Mouse (Mus musculus): ENCODE results near the gene Jph4. TPM values are rescaled to one million over a fixed set of nuclear protein-coding genes. Genes with fewer than 3 reads are reported as not detected.

The Jph4 gene
- 12.3 and 13.8 TPM in 2 replicates for polyA plus RNA-seq (2016; fragmentation: Nextera tagmentation; extraction: Ambion mirVana)

DNA sequence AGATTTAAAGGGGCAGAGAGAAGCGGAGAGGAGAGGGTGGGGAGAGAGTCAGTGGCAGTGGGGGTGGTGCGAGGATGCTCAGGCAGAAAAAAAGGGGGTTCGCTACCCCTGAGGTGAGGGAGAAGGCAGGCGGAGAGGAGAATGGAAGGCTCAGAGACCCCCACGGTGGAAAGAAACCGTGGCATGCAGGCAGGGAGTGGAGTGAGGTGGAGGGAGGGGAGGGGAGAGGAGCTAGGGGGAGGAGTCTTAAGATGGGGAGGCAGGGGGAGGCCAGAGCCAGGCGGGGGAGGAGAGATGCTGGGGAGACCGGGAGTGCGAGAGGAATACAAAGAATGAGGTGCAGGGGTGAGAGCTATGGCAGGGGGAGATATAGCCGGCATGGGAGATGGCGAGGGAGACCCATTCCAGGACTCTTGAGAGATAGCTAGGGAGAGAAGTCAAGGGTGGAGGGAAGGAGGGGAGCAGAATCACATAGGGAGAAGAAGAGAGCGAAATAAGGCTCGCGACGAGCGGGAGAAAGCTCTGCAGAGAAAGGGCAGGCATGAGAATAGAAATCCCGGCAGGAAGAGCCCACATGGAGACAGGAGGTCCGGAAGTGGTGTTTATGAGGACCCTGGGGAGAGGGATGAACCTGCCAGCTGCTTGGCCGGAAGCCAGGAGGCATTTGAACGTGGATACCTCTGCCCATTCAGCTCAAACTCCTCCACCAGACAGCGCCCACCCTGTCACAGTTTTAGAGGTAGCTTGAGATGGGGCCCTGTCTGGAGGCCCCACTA, at the start of gene Jph4:
TSS of gene Jph4 (minus strand) at position 511 of the 776 bp plus-strand sequence.
- H3K4me2 ChIP-seq (replicated peaks) = peak within 1 kb of the TSS; percentile 99
- H3K4me1 ChIP-seq = peaks cover 33% of the 10 kb centered on the region
- H3K36me3 ChIP-seq = no peaks in the 10 kb centered on the region
- 3% methylated on average over 21 of the region's 21 CpGs for WGBS
- H3K9ac ChIP-seq = peak within 1 kb of the TSS; percentile 77
- peak within 1 kb of the TSS; percentile 71 for H3K4me3 ChIP-seq
- H3K27ac ChIP-seq = peak within 1 kb of the TSS; percentile 42
- H3K27me3 ChIP-seq (replicated peaks) = peaks cover 45% of the 10 kb centered on the region
- H3K9me3 ChIP-seq = no peaks in the 10 kb centered on the region
- peak; percentile 52 for ATAC-seq (ENCODE audit: low FRiP score, low read depth)

DNA sequence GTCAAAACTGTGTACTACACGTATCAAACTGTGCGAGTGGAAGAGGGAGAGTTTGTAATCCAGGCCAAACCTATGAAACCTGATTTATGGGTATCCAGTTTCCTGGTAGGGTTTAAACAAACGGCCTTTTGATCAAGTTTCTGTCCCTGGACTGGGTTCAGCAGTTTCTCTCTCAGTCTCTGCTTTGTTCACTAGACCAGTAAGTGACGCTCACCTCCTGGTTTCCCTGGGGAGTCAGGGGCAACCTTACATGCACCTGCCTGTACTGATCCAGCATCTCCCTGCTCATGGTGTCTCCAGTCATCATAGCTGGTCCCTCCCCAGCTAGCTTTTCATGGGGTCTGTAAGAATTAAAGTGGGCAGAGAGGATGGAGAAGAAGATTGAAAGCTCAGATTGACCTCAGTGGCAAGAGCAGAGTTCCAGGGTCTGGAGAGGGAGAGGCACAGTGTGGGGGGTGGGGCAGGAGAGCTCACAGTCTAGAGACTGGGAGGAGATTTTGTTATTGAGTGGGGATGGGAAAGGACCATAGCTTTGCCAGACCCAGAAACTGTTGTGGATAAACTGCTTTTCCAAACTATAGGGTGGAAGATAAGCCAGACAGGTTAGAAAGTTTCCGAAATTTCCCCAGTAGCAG, 47.6 kb upstream of the Jph4 start:
- Histone ChIP-seq H3K27me3 (replicated peaks) (0 out of 2 replicates have a peak, but pooled peaks cover 5% of the 10 kb centered on the region), H3K4me1 (no peaks in the 10 kb centered on the region), H3K4me3 (no peak overlapping the region), H3K9me3 (no peaks in the 10 kb centered on the region), H3K9ac (no peak overlapping the region), H3K27ac (no peak overlapping the region), H3K4me2 (replicated peaks) (no peak overlapping the region), H3K36me3 (no peaks in the 10 kb centered on the region)
- ATAC-seq (ENCODE audit: low FRiP score, low read depth) = no peak
- 67% methylated on average over 5 of the region's 5 CpGs for WGBS

- Histone ChIP-seq H3K4me2 (replicated peaks) (no peak overlapping the region), H3K4me3 (no peak overlapping the region), H3K27ac (no peak overlapping the region), H3K36me3 (no peaks in the 10 kb centered on the region), H3K4me1 (no peaks in the 10 kb centered on the region), H3K27me3 (replicated peaks) (no peaks in the 10 kb centered on the region), H3K9me3 (no peaks in the 10 kb centered on the region), H3K9ac (no peak overlapping the region)
- 85% methylated on average over 4 of the region's 4 CpGs for WGBS
- no peak for ATAC-seq (ENCODE audit: low FRiP score, low read depth)
These were observed 45.4 kb upstream of the Jph4 start for GRCm38 (mm10) chr14:55162168-55162567.

- H3K9ac ChIP-seq = no peak overlapping the region
- 34% methylated on average over 14 of the region's 14 CpGs for WGBS
- ATAC-seq (ENCODE audit: low FRiP score, low read depth) = peak; percentile 76
- H3K4me3 ChIP-seq = no peak overlapping the region
- no peak overlapping the region for H3K27ac ChIP-seq
- H3K4me1 ChIP-seq = no peaks in the 10 kb centered on the region
- H3K9me3 ChIP-seq = no peaks in the 10 kb centered on the region
- H3K27me3 ChIP-seq (replicated peaks) = no peaks in the 10 kb centered on the region
- no peaks in the 10 kb centered on the region for H3K36me3 ChIP-seq
- peak overlapping the region; percentile 44 for H3K4me2 ChIP-seq (replicated peaks)
These were observed 44.4 kb upstream of the Jph4 start for GRCm38 (mm10) chr14:55161098-55161634.

- no peak for ATAC-seq (ENCODE audit: low FRiP score, low read depth)
- H3K27me3 ChIP-seq (replicated peaks) = no peaks in the 10 kb centered on the region
- 86% methylated on average over 8 of the region's 10 CpGs for WGBS
- no peaks in the 10 kb centered on the region for H3K9me3 ChIP-seq
- no peak overlapping the region for H3K4me2 ChIP-seq (replicated peaks)
- no peak overlapping the region for H3K9ac ChIP-seq
- H3K4me1 ChIP-seq = no peaks in the 10 kb centered on the region
- no peak overlapping the region for H3K27ac ChIP-seq
- H3K36me3 ChIP-seq = no peaks in the 10 kb centered on the region
- no peak overlapping the region for H3K4me3 ChIP-seq
These were observed 43.7 kb upstream of the Jph4 start for GRCm38 (mm10) chr14:55160251-55161071.

DNA sequence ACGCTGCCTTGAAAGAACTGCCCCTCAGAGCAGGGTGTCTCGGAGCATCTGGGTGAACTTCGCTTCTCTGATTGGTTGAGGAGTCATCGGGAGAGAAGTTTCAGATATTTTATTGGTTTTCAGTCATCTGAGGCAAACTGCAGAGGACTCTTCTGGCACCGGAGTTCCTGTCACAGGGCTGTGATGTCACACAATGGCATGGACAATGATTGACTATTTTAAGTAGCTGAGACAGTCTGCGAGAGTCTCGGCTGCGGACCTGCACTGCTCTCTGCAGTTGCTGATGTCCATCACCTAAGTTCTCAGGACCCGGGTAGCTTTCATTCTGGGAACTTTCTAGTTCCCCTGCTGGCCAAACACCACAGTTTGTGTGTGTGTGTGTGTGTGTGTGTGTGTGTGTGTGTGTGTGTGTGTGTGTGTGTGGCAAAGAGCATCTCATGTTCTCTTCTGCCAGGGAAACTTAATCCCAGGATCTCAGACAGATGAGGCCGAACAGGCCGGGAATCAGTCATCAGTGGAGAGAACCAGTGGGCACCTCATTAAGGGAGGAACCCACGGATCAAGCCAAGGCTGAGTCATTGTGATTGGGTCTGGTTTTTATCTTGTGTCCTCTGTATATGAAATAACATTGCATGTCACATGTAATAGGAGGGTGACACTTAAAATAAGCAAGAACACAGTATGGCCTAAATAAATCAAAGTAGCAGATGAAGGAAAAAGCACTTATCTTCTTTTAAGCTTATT, 40.8 kb upstream of the Jph4 start:
- no peaks in the 10 kb centered on the region for H3K9me3 ChIP-seq
- H3K36me3 ChIP-seq = no peaks in the 10 kb centered on the region
- no peak overlapping the region for H3K4me3 ChIP-seq
- no peaks in the 10 kb centered on the region for H3K27me3 ChIP-seq (replicated peaks)
- H3K4me1 ChIP-seq = no peaks in the 10 kb centered on the region
- H3K27ac ChIP-seq = no peak overlapping the region
- WGBS = 68% methylated on average over 12 of the region's 12 CpGs
- no peak overlapping the region for H3K4me2 ChIP-seq (replicated peaks)
- H3K9ac ChIP-seq = no peak overlapping the region
- ATAC-seq (ENCODE audit: low FRiP score, low read depth) = no peak

DNA sequence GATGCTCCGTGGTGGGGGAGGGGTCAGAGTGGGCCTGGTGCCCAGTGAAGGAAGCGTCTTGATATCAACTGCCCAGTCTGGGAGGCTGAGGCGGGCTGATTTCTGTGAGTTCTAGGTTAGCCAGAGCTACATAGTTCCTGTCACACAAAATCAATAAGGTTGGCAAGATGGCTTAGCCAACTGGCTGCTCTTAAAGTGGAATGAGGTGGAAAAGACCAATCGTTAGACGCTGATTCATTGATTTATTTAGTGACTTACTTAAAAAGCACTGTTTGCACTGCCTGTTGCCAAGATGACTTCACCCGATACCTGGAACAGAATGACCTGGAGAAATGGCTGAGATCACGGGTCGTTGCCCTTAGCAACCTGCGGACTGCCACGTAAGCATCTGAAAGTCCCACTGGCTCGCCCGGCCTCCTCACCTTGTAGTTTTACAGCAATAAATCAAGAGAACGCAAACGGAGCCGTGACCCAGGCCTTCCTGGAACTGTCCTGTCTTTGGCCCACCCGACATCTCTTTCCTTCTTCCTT, 36.3 kb upstream of the Jph4 start:
- 86% methylated on average over 16 of the region's 16 CpGs for WGBS
- no peaks in the 10 kb centered on the region for H3K36me3 ChIP-seq
- H3K4me1 ChIP-seq = peaks cover 6% of the 10 kb centered on the region; the same call in 1 of the 2 replicates
- no peak overlapping the region for H3K27ac ChIP-seq
- H3K9me3 ChIP-seq = no peaks in the 10 kb centered on the region
- H3K27me3 ChIP-seq (replicated peaks) = no peaks in the 10 kb centered on the region
- ATAC-seq (ENCODE audit: low FRiP score, low read depth) = no peak
- H3K4me3 ChIP-seq = no peak overlapping the region
- H3K9ac ChIP-seq = no peak overlapping the region
- H3K4me2 ChIP-seq (replicated peaks) = no peak overlapping the region

- no peak overlapping the region for H3K9ac ChIP-seq
- H3K4me1 ChIP-seq = peaks cover 6% of the 10 kb centered on the region; the same call in 1 of the 2 replicates
- H3K4me3 ChIP-seq = no peak overlapping the region
- no peak overlapping the region for H3K4me2 ChIP-seq (replicated peaks)
- 86% methylated on average over 4 of the region's 4 CpGs for WGBS
- no peaks in the 10 kb centered on the region for H3K9me3 ChIP-seq
- no peaks in the 10 kb centered on the region for H3K27me3 ChIP-seq (replicated peaks)
- ATAC-seq (ENCODE audit: low FRiP score, low read depth) = no peak
- H3K36me3 ChIP-seq = no peaks in the 10 kb centered on the region
- no peak overlapping the region for H3K27ac ChIP-seq
These were observed 35.4 kb upstream of the Jph4 start for GRCm38 (mm10) chr14:55152174-55152573.

- WGBS = 82% methylated on average over 5 of the region's 5 CpGs
- Histone ChIP-seq H3K27me3 (replicated peaks) (no peaks in the 10 kb centered on the region), H3K27ac (no peak overlapping the region), H3K9me3 (no peaks in the 10 kb centered on the region), H3K9ac (no peak overlapping the region), H3K4me1 (peaks cover 6% of the 10 kb centered on the region; the same call in 1 of the 2 replicates), H3K4me3 (no peak overlapping the region), H3K4me2 (replicated peaks) (no peak overlapping the region), H3K36me3 (no peaks in the 10 kb centered on the region)
- ATAC-seq (ENCODE audit: low FRiP score, low read depth) = no peak
These were observed 34.2 kb upstream of the Jph4 start for GRCm38 (mm10) chr14:55150985-55151384.

- Histone ChIP-seq H3K27ac (no peak overlapping the region), H3K9ac (no peak overlapping the region), H3K4me3 (no peak overlapping the region), H3K9me3 (no peaks in the 10 kb centered on the region), H3K27me3 (replicated peaks) (no peaks in the 10 kb centered on the region), H3K36me3 (no peaks in the 10 kb centered on the region), H3K4me2 (replicated peaks) (no peak overlapping the region), H3K4me1 (peaks cover 6% of the 10 kb centered on the region; the same call in 1 of the 2 replicates)
- WGBS = 67% methylated on average over 5 of the region's 5 CpGs
- 0 out of 2 replicates have a peak, but pooled peaks have one; percentile 66 for ATAC-seq (ENCODE audit: low FRiP score, low read depth)
These were observed 32.3 kb upstream of the Jph4 start for GRCm38 (mm10) chr14:55149041-55149440.

- Histone ChIP-seq H3K9me3 (no peaks in the 10 kb centered on the region), H3K4me1 (peaks cover 6% of the 10 kb centered on the region; the same call in 1 of the 2 replicates), H3K4me2 (replicated peaks) (no peak overlapping the region), H3K27me3 (replicated peaks) (no peaks in the 10 kb centered on the region), H3K27ac (no peak overlapping the region), H3K36me3 (no peaks in the 10 kb centered on the region), H3K4me3 (no peak overlapping the region), H3K9ac (no peak overlapping the region)
- peak; percentile 48; the same call in 1 of the 2 replicates for ATAC-seq (ENCODE audit: low FRiP score, low read depth)
- 33% methylated on average over 5 of the region's 5 CpGs for WGBS
These were observed 31.7 kb upstream of the Jph4 start for GRCm38 (mm10) chr14:55148363-55148915.
